Mouse (Mus musculus) forebrain, embryonic 15.5 days (tissue): ENCODE data around the gene Olfr1383. TPM values are rescaled to one million over a fixed set of nuclear protein-coding genes. Genes with fewer than 3 reads are reported as not detected.
"Not testable (repeated sequence)": the region's sequence is repeated elsewhere in the genome, so short reads cannot be mapped to it uniquely, and the experiment has no call there.

Source experiments
- ATAC-seq: fragments of 200-750 bp; cut with Nextera tagmentation; replicated peaks from 2 replicates; pipeline ENCODE4 v1.8.0; 2017; ENCODE audit warnings: mild to moderate bottlenecking, moderate TSS enrichment, moderate library complexity
- H3K27ac ChIP-seq: fragments of 300-500 bp; sonication (generic); replicated peaks from 2 replicates; pipeline ENCODE4 v1.5.1; 2015; ENCODE audit warnings: mild to moderate bottlenecking, inconsistent platforms
- H3K27me3 ChIP-seq: fragments of 300-500 bp; sonication (generic); 2 replicates; pipeline ENCODE4 v1.6.1; 2015; ENCODE audit warnings: inconsistent platforms
- H3K36me3 ChIP-seq: fragments of 300-500 bp; sonication (generic); 2 replicates; pipeline ENCODE4 v1.6.1; 2015; ENCODE audit warnings: mild to moderate bottlenecking, inconsistent platforms
- H3K4me1 ChIP-seq: fragments of 300-500 bp; sonication (generic); 2 replicates; pipeline ENCODE4 v1.6.1; 2015; ENCODE audit warnings: inconsistent platforms
- H3K4me2 ChIP-seq: fragments of 300-500 bp; sonication (generic); replicated peaks from 2 replicates; pipeline ENCODE4 v1.6.1; 2015; ENCODE audit warnings: mild to moderate bottlenecking, inconsistent platforms
- H3K4me3 ChIP-seq: fragments of 300-500 bp; sonication (generic); 2 replicates; pipeline ENCODE4 v1.5.1; 2015; ENCODE audit warnings: mild to moderate bottlenecking, inconsistent platforms
- H3K9ac ChIP-seq: fragments of 300-500 bp; sonication (generic); replicated peaks from 2 replicates; pipeline ENCODE4 v1.6.1; 2015; ENCODE audit warnings: mild to moderate bottlenecking, inconsistent platforms
- H3K9me3 ChIP-seq: fragments of 300-500 bp; sonication (generic); 2 replicates; pipeline ENCODE4 v1.6.1; 2016; ENCODE audit warnings: inconsistent platforms
- WGBS: fragments of 180-500 bp; shearing (Covaris S2); methylation state at CpG from one replicate; pipeline ENCODE4 v1.1.7; 2015; ENCODE audit warnings: mixed read lengths; 5-methylcytosine and 5-hydroxymethylcytosine counted together
- polyA plus RNA-seq: library from polyadenylated mRNA; unstranded; fragments of >200 nt; fragmentation: Nextera tagmentation; extraction: Ambion mirVana; gene quantifications from 2 replicates; pipeline ENCODE4 v1.2.1, GENCODE M21; 2015

Gene Olfr1383
- not detected in 2 replicates for polyA plus RNA-seq

- Histone ChIP-seq H3K27me3 (no peaks in the 10 kb centered on the region), H3K9me3 (no peaks in the 10 kb centered on the region), H3K36me3 (no peaks in the 10 kb centered on the region), H3K27ac (no peak within 1 kb of the TSS), H3K4me2 (no peak within 1 kb of the TSS), H3K4me3 (no peak within 1 kb of the TSS), H3K4me1 (no peaks in the 10 kb centered on the region), H3K9ac (no peak within 1 kb of the TSS)
- no peak for ATAC-seq
These were observed at the start of gene Olfr1383 for GRCm38 (mm10) chr11:49519348-49519747. Olfr1383 (plus strand) TSS chr11:49519648.

DNA sequence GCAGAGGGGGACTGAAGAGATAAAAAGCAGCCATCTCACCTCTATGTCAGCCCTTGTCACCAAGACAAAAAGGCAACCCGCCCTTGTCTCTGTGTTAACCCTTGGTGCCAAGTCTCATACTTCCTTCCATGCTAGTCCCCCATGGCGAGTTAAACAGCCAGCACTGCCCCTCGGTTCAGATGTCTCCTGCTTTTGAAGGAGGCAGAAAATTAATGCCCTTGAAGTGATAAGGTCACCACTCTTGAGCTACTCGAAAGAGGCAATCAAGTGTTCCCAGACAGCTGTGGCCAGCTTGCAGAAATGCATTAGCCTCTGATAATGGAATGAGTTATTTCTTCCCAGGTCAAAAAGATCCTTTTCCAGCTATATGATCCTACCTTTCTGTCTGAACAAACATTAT lies 33.5 kb upstream of the Olfr1383 start:
- no peaks in the 10 kb centered on the region for H3K36me3 ChIP-seq

GRCm38 (mm10) chr11:49488770-49489169 lies 30.7 kb upstream of the Olfr1383 start, which contains the start of gene Olfr1385:
Olfr1385 (plus strand) TSS chr11:49489070.
- not testable (repeated sequence) for H3K27me3 ChIP-seq, H3K4me3 ChIP-seq, H3K9ac ChIP-seq, H3K27ac ChIP-seq, H3K4me2 ChIP-seq, H3K36me3 ChIP-seq, H3K4me1 ChIP-seq, H3K9me3 ChIP-seq, ATAC-seq
- 74% methylated on average over 1 of the region's 1 CpGs for WGBS

More for the DNA sequence above, 33.5 kb upstream of the Olfr1383 start:
- no peaks in the 10 kb centered on the region for H3K27me3 ChIP-seq
- no peak overlapping the region for H3K27ac ChIP-seq
- ATAC-seq = no peak
- H3K4me3 ChIP-seq = no peak overlapping the region
- H3K4me2 ChIP-seq = no peak overlapping the region
- H3K9me3 ChIP-seq = no peaks in the 10 kb centered on the region
- H3K4me1 ChIP-seq = no peaks in the 10 kb centered on the region
- H3K9ac ChIP-seq = no peak overlapping the region
- WGBS = 77% methylated on average over 4 of the region's 4 CpGs

DNA sequence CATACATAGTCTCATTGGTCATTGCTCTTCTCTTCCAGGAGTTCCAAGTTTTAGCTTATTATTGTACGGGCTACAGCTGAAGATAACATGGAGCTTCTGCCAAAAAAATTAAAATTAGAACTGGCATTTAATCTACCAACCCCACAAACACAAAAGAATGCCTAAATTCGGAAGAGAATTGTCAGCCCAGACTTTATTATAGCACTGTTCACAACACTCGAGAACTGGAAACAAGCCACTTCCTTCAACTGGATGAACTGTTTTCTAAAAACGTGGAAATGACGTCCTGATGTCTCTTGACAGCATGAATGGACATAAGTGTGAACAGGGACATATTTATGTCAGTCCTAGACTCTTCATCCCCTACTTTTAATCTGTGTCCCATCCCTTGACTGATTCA lies 1.4 kb upstream of the Olfr1383 start:
- no peak overlapping the region for H3K27ac ChIP-seq
- ATAC-seq = no peak
- no peak overlapping the region for H3K9ac ChIP-seq
- H3K27me3 ChIP-seq = no peaks in the 10 kb centered on the region
- no peaks in the 10 kb centered on the region for H3K36me3 ChIP-seq
- H3K4me3 ChIP-seq = no peak overlapping the region
- H3K9me3 ChIP-seq = no peaks in the 10 kb centered on the region
- 72% methylated on average over 5 of the region's 5 CpGs for WGBS
- no peaks in the 10 kb centered on the region for H3K4me1 ChIP-seq
- no peak overlapping the region for H3K4me2 ChIP-seq

DNA sequence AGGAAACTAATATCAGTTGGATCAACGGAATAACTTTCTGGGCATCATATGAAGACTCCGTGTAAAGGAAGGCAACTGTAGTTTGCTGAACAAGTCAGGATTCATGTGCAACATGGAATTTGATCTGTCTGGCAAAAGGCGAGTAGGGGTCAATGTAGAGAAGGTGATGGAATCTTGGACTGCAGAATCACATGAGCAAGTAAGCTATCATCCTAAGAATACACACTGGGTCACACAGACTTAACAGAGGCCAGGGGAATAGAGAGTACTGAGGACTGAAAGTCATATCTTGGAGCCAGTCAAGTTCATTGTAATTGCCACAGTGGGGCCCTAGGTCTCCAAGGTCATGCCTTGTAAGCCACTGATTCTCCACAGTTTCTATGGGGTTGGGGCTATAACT lies 8.5 kb downstream of the Olfr1383 start, which contains the start of gene Olfr1382:
Gene Olfr1382, plus strand, starts transcription at position 301 of the 400 bp plus-strand sequence.
- Histone ChIP-seq H3K27me3 (no peaks in the 10 kb centered on the region), H3K9ac (no peak within 1 kb of the TSS), H3K4me1 (no peaks in the 10 kb centered on the region), H3K27ac (no peak within 1 kb of the TSS), H3K4me3 (no peak within 1 kb of the TSS), H3K4me2 (no peak within 1 kb of the TSS), H3K9me3 (no peaks in the 10 kb centered on the region), H3K36me3 (no peaks in the 10 kb centered on the region)
- no peak for ATAC-seq
- 86% methylated on average over 3 of the region's 3 CpGs for WGBS

DNA sequence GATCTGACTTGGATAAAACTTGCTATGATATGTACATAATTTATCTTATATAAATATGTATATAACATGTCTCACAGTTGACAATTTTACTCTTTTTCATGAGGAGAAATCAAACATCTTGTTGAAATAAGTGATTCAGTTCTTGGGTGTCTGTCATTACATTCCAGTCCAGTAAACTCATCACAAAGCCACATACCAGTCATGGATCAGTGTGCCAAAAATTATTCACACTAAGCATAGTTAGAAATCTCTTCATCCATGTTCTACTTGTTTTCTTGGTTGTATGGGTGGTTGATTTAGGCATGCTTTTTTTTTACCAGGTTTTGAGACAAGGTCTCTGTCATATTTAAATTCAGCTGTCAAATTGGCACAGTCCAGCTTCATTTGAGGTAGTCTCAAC lies 13.3 kb downstream of the Olfr1383 start:
- Histone ChIP-seq H3K36me3 (no peaks in the 10 kb centered on the region), H3K4me2 (no peak overlapping the region)
- ATAC-seq = no peak

GRCm38 (mm10) chr11:49536631-49537030 lies 17.2 kb downstream of the Olfr1383 start:
- not testable (repeated sequence) for H3K4me1 ChIP-seq, H3K9ac ChIP-seq, ATAC-seq, H3K4me3 ChIP-seq, H3K4me2 ChIP-seq, H3K9me3 ChIP-seq, H3K36me3 ChIP-seq, H3K27ac ChIP-seq, H3K27me3 ChIP-seq
- WGBS = 93% methylated on average over 2 of the region's 2 CpGs

More for the DNA sequence above, 13.3 kb downstream of the Olfr1383 start:
- Histone ChIP-seq H3K9ac (no peak overlapping the region), H3K27ac (no peak overlapping the region), H3K4me3 (no peak overlapping the region), H3K27me3 (no peaks in the 10 kb centered on the region), H3K4me1 (no peaks in the 10 kb centered on the region), H3K9me3 (no peaks in the 10 kb centered on the region)

DNA sequence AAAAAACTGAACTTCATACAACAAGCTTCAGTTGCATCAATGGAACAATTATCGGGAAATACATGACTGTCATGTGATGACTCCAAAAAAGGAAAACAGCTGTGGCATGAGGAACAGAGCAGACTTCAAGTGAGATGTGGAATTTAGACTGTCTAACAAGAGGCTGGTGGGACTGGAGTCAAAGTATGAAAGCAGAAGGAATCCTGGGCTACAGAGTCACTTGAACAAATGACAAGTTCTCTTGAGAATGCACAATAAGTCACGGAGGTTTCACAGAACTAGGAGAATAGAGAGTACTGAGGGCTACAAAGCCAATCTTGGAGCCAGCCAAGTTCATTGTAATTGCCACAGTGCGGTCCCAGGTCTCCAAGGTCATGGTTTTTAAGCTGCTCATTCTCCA lies 23.7 kb downstream of the Olfr1383 start, which contains the start of gene Olfr1381:
Gene Olfr1381, plus strand, starts transcription at position 301 of the 400 bp plus-strand sequence.
- WGBS = 71% methylated on average over 3 of the region's 3 CpGs
- H3K27ac ChIP-seq, H3K9ac ChIP-seq, H3K4me3 ChIP-seq, H3K36me3 ChIP-seq, H3K27me3 ChIP-seq, ATAC-seq, H3K4me1 ChIP-seq, H3K9me3 ChIP-seq, H3K4me2 ChIP-seq: not testable (repeated sequence)

DNA sequence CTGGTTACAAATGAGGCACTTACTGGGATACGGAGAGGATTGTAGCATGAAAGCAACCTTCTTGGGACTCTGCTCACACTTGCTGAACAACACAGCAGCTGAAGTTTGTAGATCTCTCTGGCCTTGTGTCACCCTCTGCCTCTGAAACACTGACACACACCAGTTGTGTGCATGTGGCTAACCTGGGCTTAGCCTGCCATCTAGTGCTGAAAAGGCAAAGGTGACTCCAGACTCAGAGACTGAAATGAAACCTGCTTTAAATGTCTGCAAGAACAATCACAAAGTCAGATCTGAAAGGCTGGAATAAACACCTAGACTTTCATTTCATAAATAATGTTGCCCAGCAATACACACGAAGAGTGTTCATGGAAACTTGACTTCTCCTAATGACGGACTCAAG lies 34.6 kb downstream of the Olfr1383 start:
- not testable (repeated sequence) for ATAC-seq

DNA sequence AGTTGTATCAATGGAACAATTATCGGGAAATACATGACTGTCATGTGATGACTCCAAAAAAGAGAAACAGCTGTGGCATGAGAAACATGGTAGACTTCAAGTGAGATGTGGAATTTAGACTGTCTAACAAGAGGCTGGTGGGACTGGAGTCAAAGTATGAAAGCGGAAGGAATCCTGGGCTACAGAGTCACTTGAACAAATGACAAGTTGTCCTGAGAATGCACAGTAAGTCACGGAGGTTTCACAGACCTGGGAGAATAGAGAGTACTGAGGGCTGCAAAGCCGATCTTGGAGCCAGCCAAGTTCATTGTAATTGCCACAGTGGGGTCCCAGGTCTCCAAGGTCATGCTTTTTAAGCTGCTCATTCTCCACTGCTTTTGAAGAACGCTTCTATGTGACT lies 37.1 kb downstream of the Olfr1383 start, which contains the start of gene Olfr1380:
Gene Olfr1380, plus strand, starts transcription at position 301 of the 400 bp plus-strand sequence.
- WGBS = 65% methylated on average over 5 of the region's 5 CpGs
- not testable (repeated sequence) for H3K4me2 ChIP-seq, H3K9me3 ChIP-seq, H3K27me3 ChIP-seq, H3K4me3 ChIP-seq, H3K27ac ChIP-seq, H3K4me1 ChIP-seq, H3K36me3 ChIP-seq, H3K9ac ChIP-seq, ATAC-seq

More for the DNA sequence above, 34.6 kb downstream of the Olfr1383 start:
- H3K36me3 ChIP-seq, H3K4me1 ChIP-seq, H3K27ac ChIP-seq, H3K4me2 ChIP-seq, H3K27me3 ChIP-seq, H3K9me3 ChIP-seq, H3K4me3 ChIP-seq, H3K9ac ChIP-seq: not testable (repeated sequence)
- 87% methylated on average over 3 of the region's 3 CpGs for WGBS

GRCm38 (mm10) chr11:49575054-49575453 lies 55.6 kb downstream of the Olfr1383 start:
- not testable (repeated sequence) for H3K9me3 ChIP-seq, H3K4me3 ChIP-seq, H3K4me1 ChIP-seq, ATAC-seq, H3K9ac ChIP-seq, H3K36me3 ChIP-seq, H3K27me3 ChIP-seq, H3K27ac ChIP-seq, H3K4me2 ChIP-seq
- 36% methylated on average over 2 of the region's 2 CpGs for WGBS
